Mouse (Mus musculus) forebrain, embryonic 14.5 days (tissue): ENCODE data around the gene Olfr670. TPM values are rescaled to one million over a fixed set of nuclear protein-coding genes. Genes with fewer than 3 reads are reported as not detected.
"Not testable (repeated sequence)": the region's sequence is repeated elsewhere in the genome, so short reads cannot be mapped to it uniquely, and the experiment has no call there.

Experiments used
- ATAC-seq: fragments of 200-750 bp; cut with Nextera tagmentation; 2 replicates; pipeline ENCODE4 v1.8.0; 2017; ENCODE audit warnings: mild to moderate bottlenecking, moderate library complexity
- DNase-seq: peaks from one replicate; pipeline ENCODE4 v3.0.0-alpha.2; 2015; ENCODE audit warnings: low spot score
- H3K27ac ChIP-seq: fragments of 300-500 bp; sonication (generic); 2 replicates; pipeline ENCODE4 v1.5.1; 2014; ENCODE audit warnings: low read depth, mild to moderate bottlenecking, control low read depth, low read length, moderate library complexity
- H3K27me3 ChIP-seq: fragments of 300-500 bp; sonication (generic); replicated peaks from 2 replicates; pipeline ENCODE4 v1.6.1; 2014; ENCODE audit warnings: low read length, control low read depth, mixed read lengths; ENCODE audit not compliant: control insufficient read depth, insufficient read depth
- H3K36me3 ChIP-seq: fragments of 300-500 bp; sonication (generic); 2 replicates; pipeline ENCODE4 v1.6.1; 2014; ENCODE audit warnings: low read length, control low read depth; ENCODE audit not compliant: control insufficient read depth, insufficient read depth
- H3K4me1 ChIP-seq: fragments of 300-500 bp; sonication (generic); 2 replicates; pipeline ENCODE4 v1.6.1; 2014; ENCODE audit warnings: antibody characterized with exemption, low read length, control low read depth; ENCODE audit not compliant: control insufficient read depth, insufficient read depth
- H3K4me2 ChIP-seq: fragments of 300-500 bp; sonication (generic); 2 replicates; pipeline ENCODE4 v1.6.1; 2014; ENCODE audit warnings: mild to moderate bottlenecking, control low read depth, low read length
- H3K4me3 ChIP-seq: fragments of 300-500 bp; sonication (generic); 2 replicates; pipeline ENCODE4 v1.5.1; 2014; ENCODE audit warnings: low read depth, low read length, control low read depth
- H3K9ac ChIP-seq: fragments of 300-500 bp; sonication (generic); 2 replicates; pipeline ENCODE4 v1.6.1; 2014; ENCODE audit warnings: mild to moderate bottlenecking, low read length, control low read depth, moderate library complexity
- H3K9me3 ChIP-seq: fragments of 300-500 bp; sonication (generic); replicated peaks from 2 replicates; pipeline ENCODE4 v1.6.1; 2016; ENCODE audit warnings: low read length, control low read depth, mixed read lengths; ENCODE audit not compliant: control insufficient read depth
- WGBS: fragments of 180-500 bp; shearing (Covaris S2); extraction: QIAGEN DNeasy Blood & Tissue Kit; methylation state at CpG from one replicate; pipeline ENCODE4 v1.1.7; 2014; 5-methylcytosine and 5-hydroxymethylcytosine counted together
- polyA plus RNA-seq: library from polyadenylated mRNA; unstranded; fragments of >200 nt; fragmentation: Nextera tagmentation; extraction: Ambion mirVana; gene quantifications from 2 replicates; pipeline ENCODE4 v1.2.1, GENCODE M21; 2014

Olfr670 gene
- polyA plus RNA-seq: not detected in 2 replicates

DNA sequence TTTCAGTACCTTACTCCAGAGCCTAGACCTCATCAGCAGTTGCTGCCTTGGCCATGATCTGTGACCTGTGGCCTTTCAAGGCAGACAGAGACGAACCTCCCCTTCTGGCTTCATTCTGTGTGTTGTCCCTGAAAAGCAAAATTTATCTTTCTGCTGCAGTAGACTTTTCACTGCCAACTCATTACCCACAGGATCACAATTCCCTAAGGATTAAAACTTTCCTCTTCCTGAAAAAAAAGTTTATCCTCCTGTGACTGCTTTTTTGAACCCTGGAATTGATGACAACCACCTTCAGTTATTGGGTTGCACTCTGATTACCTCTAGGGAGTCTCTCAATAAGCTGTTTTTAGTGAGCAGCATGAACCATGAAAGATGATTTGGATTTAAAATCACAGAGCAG lies at the start of gene Olfr670:
Olfr670 (minus strand) TSS at position 101 of the 400 bp plus-strand sequence.
- ATAC-seq: no peak
- H3K27ac ChIP-seq: no peak within 1 kb of the TSS
- 46% methylated on average over 1 of the region's 1 CpGs for WGBS
- no peaks in the 10 kb centered on the region for H3K27me3 ChIP-seq
- H3K9me3 ChIP-seq: no peaks in the 10 kb centered on the region
- no peaks in the 10 kb centered on the region for H3K4me1 ChIP-seq
- no peaks in the 10 kb centered on the region for H3K36me3 ChIP-seq
- H3K4me2 ChIP-seq: no peak within 1 kb of the TSS
- DNase-seq: no peak
- no peak within 1 kb of the TSS for H3K9ac ChIP-seq
- no peak within 1 kb of the TSS for H3K4me3 ChIP-seq

GRCm38 (mm10) chr7:105001929-105002328 lies 39.5 kb upstream of the Olfr670 start, which contains the start of gene Olfr672:
Gene Olfr672, minus strand, starts transcription at chr7:105002029.
- Histone ChIP-seq H3K4me3 (no peak within 1 kb of the TSS), H3K27me3 (no peaks in the 10 kb centered on the region), H3K9ac (no peak within 1 kb of the TSS), H3K27ac (no peak within 1 kb of the TSS), H3K36me3 (no peaks in the 10 kb centered on the region), H3K9me3 (no peaks in the 10 kb centered on the region), H3K4me1 (no peaks in the 10 kb centered on the region), H3K4me2 (no peak within 1 kb of the TSS)
- DNase-seq (no peak), ATAC-seq (no peak)

- 68% methylated on average over 1 of the region's 1 CpGs for WGBS
- Histone ChIP-seq H3K4me3 (no peak within 1 kb of the TSS), H3K4me1 (no peaks in the 10 kb centered on the region), H3K9ac (no peak within 1 kb of the TSS), H3K4me2 (no peak within 1 kb of the TSS), H3K27ac (no peak within 1 kb of the TSS), H3K27me3 (no peaks in the 10 kb centered on the region), H3K9me3 (no peaks in the 10 kb centered on the region), H3K36me3 (no peaks in the 10 kb centered on the region)
- DNase-seq (no peak), ATAC-seq (no peak)
Observed at GRCm38 (mm10) chr7:104979026-104979425, 16.6 kb upstream of the Olfr670 start, which contains the start of gene Olfr671. Gene Olfr671, minus strand, starts transcription at chr7:104979126.

GRCm38 (mm10) chr7:104972507-104972906 lies 10.1 kb upstream of the Olfr670 start:
- H3K36me3 ChIP-seq, DNase-seq, ATAC-seq, H3K4me3 ChIP-seq, H3K4me1 ChIP-seq, H3K9me3 ChIP-seq, H3K27me3 ChIP-seq, H3K27ac ChIP-seq, H3K9ac ChIP-seq, H3K4me2 ChIP-seq: not testable (repeated sequence)
- WGBS: 74% methylated on average over 2 of the region's 2 CpGs

- H3K27ac ChIP-seq, H3K4me3 ChIP-seq, ATAC-seq, H3K36me3 ChIP-seq, H3K27me3 ChIP-seq, H3K4me1 ChIP-seq, H3K9ac ChIP-seq, H3K9me3 ChIP-seq, H3K4me2 ChIP-seq, DNase-seq: not testable (repeated sequence)
- 96% methylated on average over 16 of the region's 16 CpGs for WGBS
Observed at GRCm38 (mm10) chr7:104950234-104950633, 12.2 kb downstream of the Olfr670 start.

DNA sequence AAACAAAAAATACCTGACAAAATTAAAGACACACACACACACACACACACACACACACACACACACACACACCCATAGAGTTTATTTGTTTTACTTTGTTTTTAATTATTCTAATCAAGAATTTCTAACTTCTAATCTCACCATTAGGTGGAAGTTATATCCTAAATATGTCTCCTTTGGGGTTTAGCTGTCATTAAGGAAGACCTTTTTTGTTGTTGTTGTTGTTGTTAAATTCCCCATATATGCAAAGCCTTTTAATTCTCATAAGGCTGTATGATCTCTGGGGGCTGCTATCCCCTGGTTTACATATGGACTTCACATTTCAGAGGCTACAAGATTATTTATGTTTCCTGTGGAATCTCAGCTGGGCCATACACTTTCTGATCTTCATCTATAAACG lies 28.5 kb downstream of the Olfr670 start, which contains the start of gene Olfr669:
Olfr669 (plus strand) TSS at position 301 of the 400 bp plus-strand sequence.
- no peaks in the 10 kb centered on the region for H3K36me3 ChIP-seq

DNA sequence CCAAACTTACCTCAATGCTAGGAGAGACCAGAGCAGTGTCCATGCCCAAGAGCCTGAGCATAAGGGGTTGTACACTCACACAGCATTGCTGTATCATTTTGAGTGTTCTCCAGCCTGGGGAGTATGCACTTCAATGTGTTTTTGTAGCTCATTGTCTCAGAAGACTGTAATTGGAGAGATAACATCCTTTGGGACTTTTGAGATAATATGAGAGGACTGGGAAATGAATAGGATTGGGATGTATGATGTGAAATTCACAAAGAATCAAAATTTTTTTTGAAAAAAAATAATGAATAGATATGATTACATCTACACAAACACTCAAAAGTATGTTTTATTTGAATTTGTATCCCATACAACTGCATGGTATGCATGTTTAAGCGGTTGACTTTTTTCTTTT lies 34.5 kb downstream of the Olfr670 start, which contains the start of gene Olfr668:
Olfr668 (minus strand) TSS at position 101 of the 400 bp plus-strand sequence.
- H3K4me2 ChIP-seq: no peak within 1 kb of the TSS
- H3K9ac ChIP-seq: no peak within 1 kb of the TSS
- H3K4me3 ChIP-seq: no peak within 1 kb of the TSS
- no peak within 1 kb of the TSS for H3K27ac ChIP-seq
- H3K4me1 ChIP-seq: no peaks in the 10 kb centered on the region
- no peak for DNase-seq
- H3K36me3 ChIP-seq: no peaks in the 10 kb centered on the region
- ATAC-seq: no peak
- H3K9me3 ChIP-seq: no peaks in the 10 kb centered on the region
- H3K27me3 ChIP-seq: no peaks in the 10 kb centered on the region
- 84% methylated on average over 1 of the region's 1 CpGs for WGBS

More for the DNA sequence above, 28.5 kb downstream of the Olfr670 start, which contains the start of gene Olfr669:
- Histone ChIP-seq H3K9ac (no peak within 1 kb of the TSS), H3K4me1 (no peaks in the 10 kb centered on the region), H3K27ac (no peak within 1 kb of the TSS), H3K9me3 (no peaks in the 10 kb centered on the region), H3K4me2 (no peak within 1 kb of the TSS), H3K27me3 (no peaks in the 10 kb centered on the region), H3K4me3 (no peak within 1 kb of the TSS)
- ATAC-seq: no peak
- no peak for DNase-seq
- 89% methylated on average over 1 of the region's 1 CpGs for WGBS

GRCm38 (mm10) chr7:104921382-104921781 lies 41.0 kb downstream of the Olfr670 start, which contains the start of gene Olfr667:
Gene Olfr667, minus strand, starts transcription at chr7:104921482.
- Histone ChIP-seq H3K9me3 (no peaks in the 10 kb centered on the region), H3K4me3 (no peak within 1 kb of the TSS), H3K4me1 (no peaks in the 10 kb centered on the region), H3K36me3 (no peaks in the 10 kb centered on the region), H3K4me2 (no peak within 1 kb of the TSS), H3K27ac (no peak within 1 kb of the TSS), H3K9ac (no peak within 1 kb of the TSS), H3K27me3 (no peaks in the 10 kb centered on the region)
- 80% methylated on average over 1 of the region's 1 CpGs for WGBS
- no peak for DNase-seq
- ATAC-seq: no peak
